Mouse (Mus musculus) ES-E14 (cell line): ENCODE measurements around the gene Nrl. TPM values are rescaled to one million over a fixed set of nuclear protein-coding genes. Genes with fewer than 3 reads are reported as not detected.

Experiments
- DNase-seq: peaks from one replicate; pipeline ENCODE4 v3.0.0-alpha.2; 2013; ENCODE audit warnings: low read depth, low spot score
- H3K27ac ChIP-seq: 2 replicates; pipeline ENCODE4 v1.5.1; 2012; ENCODE audit warnings: low read depth, mild to moderate bottlenecking, low read length, moderate library complexity, mixed read lengths; ENCODE audit not compliant: poor library complexity, insufficient read depth, severe bottlenecking
- H3K36me3 ChIP-seq: 2 replicates; pipeline ENCODE4 v1.6.1; 2012; ENCODE audit warnings: mild to moderate bottlenecking, low read length, moderate library complexity, mixed read lengths; ENCODE audit not compliant: control insufficient read depth, poor library complexity, insufficient read depth, severe bottlenecking
- H3K4me1 ChIP-seq, 2 experiments: fragments of 150-350 bp in 1 of 2; sonication (generic) in 1 of 2; 2 replicates each; pipeline ENCODE4 v1.6.1; 2012; ENCODE audit warnings: low read length in 2 of 2, mild to moderate bottlenecking in 1 of 2, mixed read lengths in 1 of 2; ENCODE audit not compliant: control insufficient read depth in 2 of 2, insufficient read depth in 2 of 2, poor library complexity in 1 of 2
- H3K4me3 ChIP-seq, 2 experiments: fragments of 150-350 bp in 1 of 2; sonication (generic) in 1 of 2; 2 replicates each; pipeline ENCODE4 v1.5.1; 2012; ENCODE audit warnings: low read length in 2 of 2, low read depth in 1 of 2, mild to moderate bottlenecking in 1 of 2, mixed read lengths in 1 of 2; ENCODE audit not compliant: insufficient read depth in 1 of 2, poor library complexity in 1 of 2, severe bottlenecking in 1 of 2
- H3K9ac ChIP-seq: 2 replicates; pipeline ENCODE4 v1.6.1; 2012; ENCODE audit warnings: low read depth, mild to moderate bottlenecking, low read length, mixed read lengths; ENCODE audit not compliant: poor library complexity, insufficient read depth, severe bottlenecking
- H3K9me3 ChIP-seq: fragments of 150-350 bp; sonication (generic); 2 replicates; pipeline ENCODE4 v1.6.1; 2012; ENCODE audit warnings: low read depth, mild to moderate bottlenecking, low read length; ENCODE audit not compliant: control insufficient read depth, insufficient read depth
- CHD2 ChIP-seq: IDR thresholded peaks from 2 replicates; pipeline ENCODE4 v1.6.1; 2014; ENCODE audit warnings: mild to moderate bottlenecking, low read depth, low read length, inconsistent platforms
- HCFC1 ChIP-seq: IDR thresholded peaks from 2 replicates; pipeline ENCODE4 v1.6.1; 2012; ENCODE audit warnings: low read length, inconsistent platforms, borderline replicate concordance; ENCODE audit not compliant: insufficient read depth
- MAFK ChIP-seq: IDR thresholded peaks from 2 replicates; pipeline ENCODE4 v1.6.1; 2014; ENCODE audit warnings: mild to moderate bottlenecking, low read depth, low read length, inconsistent platforms; ENCODE audit not compliant: insufficient read depth
- ZC3H11A ChIP-seq: IDR thresholded peaks from 2 replicates; pipeline ENCODE4 v1.6.1; 2012; ENCODE audit warnings: low read depth, mild to moderate bottlenecking, inconsistent platforms, low read length, borderline replicate concordance
- ZNF384 ChIP-seq: IDR thresholded peaks from 2 replicates; pipeline ENCODE4 v1.6.1; 2012; ENCODE audit warnings: low read depth, low read length, inconsistent platforms
- in situ Hi-C, 2 experiments: fragments of 600-800 bp; cut with MboI; formaldehyde crosslinking; loops; one replicate each; pipeline ENCODE4 v1.15.1; 2025; ENCODE audit warnings: low sequenced_read_pairs in 2 of 2, inconsistent platforms in 1 of 2; ENCODE audit not compliant: unreplicated experiment in 2 of 2
- total RNA-seq: library from RNA; depleted of rRNA; stranded (reverse); fragments of 300-350 nt; gene quantifications from 2 replicates; pipeline ENCODE4 v1.2.3, GENCODE M21; 2012

The Nrl gene
- total RNA-seq, 1 experiment = not detected

- no peak overlapping the region; the same call in 1 of the 2 replicates for H3K9ac ChIP-seq
- no peak for DNase-seq
- peaks cover 7 to 16% of the 10 kb centered on the region in 2 experiments; a peak in 3 of 4 replicates for H3K4me1 ChIP-seq
Measured at GRCm38 (mm10) chr14:55542268-55542667, 17.5 kb upstream of the Nrl start.

GRCm38 (mm10) chr14:55540787-55541321 lies 16.1 kb upstream of the Nrl start:
- H3K36me3 ChIP-seq = peaks cover 27% of the 10 kb centered on the region
- peak overlapping the region; percentile 81 for H3K9ac ChIP-seq
- DNase-seq = no peak
- peak overlapping the region; percentile 71 to 75 for H3K4me3 ChIP-seq
- H3K9me3 ChIP-seq = no peaks in the 10 kb centered on the region
- H3K27ac ChIP-seq = no peak overlapping the region
- H3K4me1 ChIP-seq = peaks cover 7 to 21% of the 10 kb centered on the region in 2 experiments; a peak in 3 of 4 replicates
- TF ChIP-seq ZNF384 (no peak), ZC3H11A (no peak), CHD2 (no peak), HCFC1 (no peak), MAFK (no peak)
- in situ Hi-C loops = loop anchor here in 1 of 2 experiments (5.0 kb wide), 1 partner anchor 51 kb away; the partner anchor contains the start of genes Psme2 and Rnf31

More at GRCm38 (mm10) chr14:55542268-55542667, 17.5 kb upstream of the Nrl start:
- Histone ChIP-seq H3K4me3 (no peak overlapping the region), H3K36me3 (peaks cover 35% of the 10 kb centered on the region), H3K27ac (no peak overlapping the region), H3K9me3 (no peaks in the 10 kb centered on the region)
- in situ Hi-C loops = loop anchor here in 1 of 2 experiments (5.0 kb wide), 1 partner anchor 50 kb away; the partner anchor contains the start of genes Psme2 and Rnf31
- TF ChIP-seq CHD2 = no peak
- no peak for TF ChIP-seq ZNF384
- TF ChIP-seq HCFC1 = no peak
- no peak for TF ChIP-seq ZC3H11A
- no peak for TF ChIP-seq MAFK

- no peak within 1 kb of the TSS for H3K27ac ChIP-seq
- peak within 1 kb of the TSS; percentile 71 to 75 for H3K4me3 ChIP-seq
- in situ Hi-C loops = loop anchor here in 1 of 2 experiments (5.0 kb wide), 1 partner anchor 52 kb away; the partner anchor contains the start of genes Psme2 and Rnf31
Measured at GRCm38 (mm10) chr14:55540067-55540786, 15.4 kb upstream of the Nrl start, which contains the start of gene Pck2. Pck2 (plus strand) TSS chr14:55540266.

GRCm38 (mm10) chr14:55536116-55536745 lies 11.4 kb upstream of the Nrl start:
- peaks cover 7 to 16% of the 10 kb centered on the region in 2 experiments; a peak in 3 of 4 replicates for H3K4me1 ChIP-seq
- TF ChIP-seq MAFK = no peak
- TF ChIP-seq CHD2 = no peak
- no peak for TF ChIP-seq ZC3H11A
- no peak for TF ChIP-seq ZNF384
- TF ChIP-seq HCFC1 = no peak
- H3K9ac ChIP-seq = 0 out of 2 replicates have a peak overlapping the region, but pooled peaks have one; percentile 1
- no peaks in the 10 kb centered on the region for H3K36me3 ChIP-seq
- in situ Hi-C loops = no loop called here
- no peak overlapping the region for H3K4me3 ChIP-seq
- DNase-seq = no peak
- H3K9me3 ChIP-seq = no peaks in the 10 kb centered on the region
- no peak overlapping the region for H3K27ac ChIP-seq

More at GRCm38 (mm10) chr14:55540067-55540786, 15.4 kb upstream of the Nrl start, which contains the start of gene Pck2:
- TF ChIP-seq ZNF384 (no peak), CHD2 (no peak), HCFC1 (0 out of 2 replicates have a peak, but pooled peaks have one; percentile 24)
- peak; percentile 93 for DNase-seq
- peak within 1 kb of the TSS; percentile 81 for H3K9ac ChIP-seq
- H3K36me3 ChIP-seq = peaks cover 25% of the 10 kb centered on the region
- peaks cover 7 to 21% of the 10 kb centered on the region in 2 experiments; a peak in 3 of 4 replicates for H3K4me1 ChIP-seq
- no peaks in the 10 kb centered on the region for H3K9me3 ChIP-seq
